Mouse (Mus musculus) heart, postnatal 0 days (tissue): ENCODE results near the gene Pde4c.

Source experiments
- CTCF ChIP-seq: IDR thresholded peaks from 2 replicates; pipeline ENCODE4 v1.5.1; 2016; ENCODE audit warnings: antibody characterized with exemption, control low read depth, low read depth
- EP300 ChIP-seq: IDR thresholded peaks from 2 replicates; pipeline ENCODE4 v1.6.1; 2016; ENCODE audit warnings: antibody characterized with exemption, low read depth

DNA sequence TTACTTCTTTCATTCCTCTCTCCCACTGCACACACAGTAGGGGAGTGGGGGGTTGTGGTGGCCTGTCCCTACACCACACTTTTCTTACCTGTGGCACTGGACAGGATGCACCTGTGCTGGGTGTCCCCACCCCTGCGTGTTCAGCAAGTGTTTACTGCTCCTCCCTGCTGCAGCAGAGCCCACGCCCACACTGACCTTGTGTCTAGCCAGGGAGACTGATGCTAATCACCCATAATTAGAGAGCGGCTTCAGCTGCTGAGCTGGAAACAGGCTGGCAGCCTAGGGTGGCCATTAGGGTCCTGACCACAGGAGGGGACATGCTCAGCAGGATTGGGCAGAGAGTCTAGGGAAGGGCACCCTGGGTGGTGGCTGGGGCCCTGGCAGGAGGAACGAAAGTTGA is 48.8 kb upstream of the Pde4c start:
- TF ChIP-seq CTCF (no peak), EP300 (no peak)
